Mouse (Mus musculus) limb, embryonic 13.5 days (tissue): Measurements from ENCODE around the gene Atxn7. TPM values are rescaled to one million over a fixed set of nuclear protein-coding genes. Genes with fewer than 3 reads are reported as not detected.

Source experiments
- ATAC-seq: fragments of 200-750 bp; cut with Nextera tagmentation; 2 replicates; pipeline ENCODE4 v1.8.0; 2017; ENCODE audit warnings: low read depth, moderate number of reproducible peaks, moderate TSS enrichment; ENCODE audit not compliant: low FRiP score
- H3K27ac ChIP-seq: fragments of 300-500 bp; sonication (generic); 2 replicates; pipeline ENCODE4 v1.5.1; 2015; ENCODE audit warnings: inconsistent platforms, mild to moderate bottlenecking, moderate library complexity
- H3K27me3 ChIP-seq: fragments of 300-500 bp; sonication (generic); 2 replicates; pipeline ENCODE4 v1.6.1; 2015; ENCODE audit warnings: mild to moderate bottlenecking, inconsistent platforms
- H3K36me3 ChIP-seq: fragments of 300-500 bp; sonication (generic); 2 replicates; pipeline ENCODE4 v1.6.1; 2015; ENCODE audit warnings: inconsistent platforms, mild to moderate bottlenecking, moderate library complexity
- H3K4me1 ChIP-seq: fragments of 300-500 bp; sonication (generic); 2 replicates; pipeline ENCODE4 v1.6.1; 2015; ENCODE audit warnings: inconsistent platforms
- H3K4me2 ChIP-seq: fragments of 300-500 bp; sonication (generic); replicated peaks from 2 replicates; pipeline ENCODE4 v1.6.1; 2015; ENCODE audit warnings: inconsistent platforms, mild to moderate bottlenecking, moderate library complexity
- H3K4me3 ChIP-seq: fragments of 300-500 bp; sonication (generic); 2 replicates; pipeline ENCODE4 v1.5.1; 2015; ENCODE audit warnings: moderate library complexity, mild to moderate bottlenecking, inconsistent platforms
- H3K9ac ChIP-seq: fragments of 300-500 bp; sonication (generic); 2 replicates; pipeline ENCODE4 v1.6.1; 2015; ENCODE audit warnings: mild to moderate bottlenecking, inconsistent platforms
- H3K9me3 ChIP-seq: fragments of 300-500 bp; sonication (generic); 2 replicates; pipeline ENCODE4 v1.6.1; 2016; ENCODE audit warnings: inconsistent platforms
- WGBS: fragments of 180-500 bp; shearing (Covaris S2); methylation state at CpG from one replicate; pipeline ENCODE4 v1.1.7; 2015; 5-methylcytosine and 5-hydroxymethylcytosine counted together
- polyA plus RNA-seq: library from polyadenylated mRNA; unstranded; fragments of >200 nt; fragmentation: Nextera tagmentation; extraction: Ambion mirVana; gene quantifications from 2 replicates; pipeline ENCODE4 v1.2.1, GENCODE M21; 2015

The Atxn7 gene
- polyA plus RNA-seq, 1 experiment from 2014 or later: 4.4 TPM

DNA sequence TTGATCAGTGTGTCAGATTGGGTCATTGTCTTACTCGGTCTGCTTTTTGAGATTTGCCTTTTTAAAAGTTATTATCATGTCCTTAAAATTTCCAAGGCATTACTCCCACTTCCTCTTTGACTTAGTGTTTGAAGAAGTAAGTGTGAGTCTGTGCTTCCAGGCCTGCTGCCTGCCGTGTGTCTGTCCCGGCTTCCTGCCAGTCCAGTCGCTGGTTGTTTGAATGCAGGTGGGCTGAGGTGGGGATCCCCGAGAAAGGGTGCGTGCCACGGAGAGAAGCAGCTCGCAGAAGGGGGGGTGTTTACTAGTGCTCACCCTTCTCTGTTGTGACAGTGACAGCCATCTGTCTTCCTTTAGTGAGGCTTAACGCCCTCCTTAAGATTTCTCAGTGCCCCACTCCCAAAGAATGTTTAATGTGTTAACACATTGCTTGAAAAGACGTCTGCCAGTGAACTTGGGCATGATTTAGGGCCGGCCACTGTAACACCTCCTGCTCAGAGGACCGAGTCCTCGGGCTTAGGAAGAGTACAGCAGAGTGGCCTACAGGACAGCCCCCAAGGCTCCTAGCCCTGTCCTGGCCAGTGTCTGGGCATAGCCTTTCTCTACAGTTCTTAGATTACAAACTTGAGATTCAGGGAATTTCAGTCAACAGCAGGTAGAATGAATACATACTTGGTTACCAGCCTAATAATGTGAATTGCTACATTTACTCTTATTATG, 143.1 kb downstream of the Atxn7 start:
- no peaks in the 10 kb centered on the region for H3K9me3 ChIP-seq
- no peak overlapping the region for H3K4me3 ChIP-seq
- no peak overlapping the region for H3K27ac ChIP-seq
- WGBS: 53% methylated on average over 13 of the region's 13 CpGs
- H3K4me1 ChIP-seq: no peaks in the 10 kb centered on the region
- no peaks in the 10 kb centered on the region for H3K27me3 ChIP-seq
- peaks cover 47% of the 10 kb centered on the region for H3K36me3 ChIP-seq
- no peak for ATAC-seq
- H3K4me2 ChIP-seq: no peak overlapping the region
- 0 out of 2 replicates have a peak overlapping the region, but pooled peaks have one; percentile 25 for H3K9ac ChIP-seq

DNA sequence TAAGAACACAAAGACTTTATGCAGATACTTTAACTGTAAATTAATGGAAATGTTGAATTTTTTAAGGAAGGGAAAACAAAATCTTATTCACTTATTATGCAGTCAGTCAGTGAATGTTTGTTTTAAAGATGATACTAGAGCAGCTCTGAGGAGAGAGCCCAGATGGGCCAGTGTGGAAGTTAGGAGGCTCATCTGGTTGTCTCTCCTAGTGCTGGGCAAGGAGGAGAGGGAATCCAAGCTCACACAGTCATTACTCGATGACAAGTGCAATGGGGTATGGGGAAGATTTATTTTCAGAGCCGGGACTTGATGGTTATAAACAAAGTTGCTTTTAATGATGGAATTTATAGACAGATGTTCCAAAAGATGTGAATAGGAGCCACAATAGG, 143.7 kb downstream of the Atxn7 start:
- H3K9me3 ChIP-seq: no peaks in the 10 kb centered on the region
- no peaks in the 10 kb centered on the region for H3K4me1 ChIP-seq
- H3K9ac ChIP-seq: no peak overlapping the region
- no peaks in the 10 kb centered on the region for H3K27me3 ChIP-seq
- H3K36me3 ChIP-seq: peaks cover 41% of the 10 kb centered on the region
- no peak overlapping the region for H3K4me3 ChIP-seq
- ATAC-seq: no peak
- WGBS: 66% methylated on average over 2 of the region's 2 CpGs
- no peak overlapping the region for H3K4me2 ChIP-seq
- no peak overlapping the region for H3K27ac ChIP-seq

DNA sequence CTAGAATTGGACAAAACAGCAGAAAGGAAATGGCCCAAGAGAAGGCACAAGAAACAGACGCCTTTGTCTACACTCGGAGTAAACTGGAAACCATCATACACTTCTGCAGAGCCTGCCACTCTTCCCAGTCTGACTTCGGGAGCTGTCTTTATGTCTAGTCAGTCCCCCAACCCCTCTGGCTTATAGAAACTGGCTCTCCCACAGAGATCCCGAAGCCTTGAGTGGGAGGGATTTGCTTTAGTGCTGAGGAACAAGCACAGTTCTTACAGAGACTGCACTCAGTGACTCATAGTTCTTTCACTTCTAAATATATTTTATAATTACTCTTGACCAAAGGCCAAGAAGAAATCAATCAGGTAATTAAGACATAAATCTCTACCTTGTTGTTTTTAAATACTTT, 149.5 kb downstream of the Atxn7 start:
- no peak for ATAC-seq
- Histone ChIP-seq H3K4me1 (no peaks in the 10 kb centered on the region), H3K36me3 (peaks cover 58% of the 10 kb centered on the region), H3K27ac (no peak overlapping the region), H3K27me3 (no peaks in the 10 kb centered on the region), H3K4me3 (no peak overlapping the region), H3K4me2 (no peak overlapping the region), H3K9ac (no peak overlapping the region), H3K9me3 (no peaks in the 10 kb centered on the region)
- WGBS: 85% methylated on average over 4 of the region's 4 CpGs

GRCm38 (mm10) chr14:14120230-14121096, 159.2 kb downstream of the Atxn7 start, which contains the start of gene Psmd6:
Gene Psmd6 (minus strand): TSS chr14:14120984.
- Histone ChIP-seq H3K27ac (peak within 1 kb of the TSS; percentile 80; the same call in 1 of the 2 replicates), H3K4me1 (peaks cover 9% of the 10 kb centered on the region), H3K9me3 (no peaks in the 10 kb centered on the region), H3K27me3 (no peaks in the 10 kb centered on the region), H3K4me2 (peak within 1 kb of the TSS; percentile 89), H3K4me3 (peak within 1 kb of the TSS; percentile 98), H3K9ac (peak within 1 kb of the TSS; percentile 98), H3K36me3 (peaks cover 35% of the 10 kb centered on the region)
- WGBS: under 1% methylated on average over 68 of the region's 68 CpGs
- peak; percentile 98 for ATAC-seq

Other genes starting within 250 kb of the Atxn7 start
- gene Gm281, start 47.0 kb upstream of the Atxn7 start, polyA plus RNA-seq: not detected in 2 replicates
- gene Thoc7, start 412 bp downstream of the Atxn7 start, polyA plus RNA-seq: 213 and 222 TPM in 2 replicates
- gene Psmd6, start 159.5 kb downstream of the Atxn7 start, polyA plus RNA-seq: 259 TPM in 2 replicates
- gene Olfr720, start 225.4 kb downstream of the Atxn7 start, polyA plus RNA-seq: not detected in 2 replicates